Mouse (Mus musculus): ENCODE data around the gene St6gal2. TPM values are rescaled to one million over a fixed set of nuclear protein-coding genes. Genes with fewer than 3 reads are reported as not detected.

St6gal2 gene
- polyA plus RNA-seq, 2 experiments, result under 0.01 TPM; not detected in 1

DNA sequence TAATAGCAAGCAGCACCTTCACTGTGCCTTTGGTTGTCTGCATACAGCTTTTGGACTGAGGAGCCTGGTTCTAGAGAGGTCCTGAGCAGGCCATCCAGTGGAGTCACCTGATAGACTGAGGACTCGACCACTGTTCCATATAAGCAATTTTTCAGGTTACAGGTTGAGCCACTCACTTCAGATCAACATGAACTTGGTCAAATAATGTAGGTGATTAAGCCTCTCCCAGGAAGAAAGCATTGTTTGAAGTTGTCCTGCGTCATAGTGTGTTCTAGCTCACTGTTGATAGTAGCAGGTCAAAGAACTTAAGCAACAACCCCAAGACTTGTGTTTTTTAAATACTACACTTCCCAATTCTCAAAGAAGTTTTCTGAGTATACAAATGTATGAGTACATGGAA is 5.8 kb downstream of the St6gal2 start:
- ATAC-seq (ENCODE audit: insufficient read depth) (no peak), DNase-seq (ENCODE audit: low read depth in 3 of 3, low spot score in 3 of 3) (no peak)
- Histone ChIP-seq H3K36me3 (replicated peaks; ENCODE audit: control insufficient read depth, insufficient read depth, low read depth) (no peaks in the 10 kb centered on the region), H3K9ac (replicated peaks) (no peak overlapping the region), H3K4me2 (ENCODE audit: low read depth) (no peak overlapping the region), H3K27ac (no peak overlapping the region), H3K4me1 (replicated peaks; ENCODE audit: control insufficient read depth in 2 of 2, insufficient read depth in 2 of 2, low read length in 1 of 2) (no peaks in the 10 kb centered on the region), H3K4me3 (ENCODE audit: insufficient read depth in 1 of 2, low read depth in 2 of 2, low read length in 2 of 2) (no peak overlapping the region), H3K9me3 (ENCODE audit: control insufficient read depth, low read length) (no peaks in the 10 kb centered on the region), H3K27me3 (ENCODE audit: control insufficient read depth, insufficient read depth, low read length) (peaks cover 9% of the 10 kb centered on the region)
- WGBS (ENCODE audit: insufficient replicate concordance), result 39% methylated on average over 2 of the region's 2 CpGs
- no peak for TF ChIP-seq CTCF (IDR thresholded peaks at IDR 0.05; ENCODE audit: low read depth)
- no peak for TF ChIP-seq EP300 (IDR thresholded peaks at IDR 0.05; ENCODE audit: low read depth)

DNA sequence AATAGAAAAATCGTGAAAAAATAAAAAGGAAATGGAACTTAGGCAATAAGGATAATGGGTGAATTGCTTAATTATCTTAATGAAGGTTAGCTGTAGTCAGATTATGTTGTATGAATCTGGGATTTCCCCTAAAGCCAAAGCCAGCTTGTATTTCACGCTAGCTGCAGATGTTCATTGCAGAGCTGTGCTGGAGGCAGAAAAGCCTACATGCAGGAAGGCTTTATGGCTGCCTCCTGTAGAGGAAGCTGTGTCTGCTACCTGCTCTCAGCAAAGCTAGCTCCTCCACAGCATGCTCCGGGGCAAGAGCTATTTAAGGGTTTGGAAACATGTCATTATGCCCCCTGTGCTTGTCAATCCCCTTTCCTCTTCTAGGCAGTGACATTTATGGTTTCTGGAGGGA is 9.3 kb downstream of the St6gal2 start:
- no peak for TF ChIP-seq EP300 (IDR thresholded peaks at IDR 0.05; ENCODE audit: low read depth)
- no peak for TF ChIP-seq CTCF (IDR thresholded peaks at IDR 0.05; ENCODE audit: low read depth)
- Histone ChIP-seq H3K27ac (no peak overlapping the region), H3K4me2 (ENCODE audit: low read depth) (no peak overlapping the region), H3K4me3 (ENCODE audit: insufficient read depth in 1 of 2, low read depth in 2 of 2, low read length in 2 of 2) (no peak overlapping the region), H3K4me1 (replicated peaks; ENCODE audit: control insufficient read depth in 2 of 2, insufficient read depth in 2 of 2, low read length in 1 of 2) (no peaks in the 10 kb centered on the region), H3K27me3 (ENCODE audit: control insufficient read depth, insufficient read depth, low read length) (no peaks in the 10 kb centered on the region), H3K36me3 (replicated peaks; ENCODE audit: control insufficient read depth, insufficient read depth, low read depth) (no peaks in the 10 kb centered on the region), H3K9ac (replicated peaks) (no peak overlapping the region), H3K9me3 (ENCODE audit: control insufficient read depth, low read length) (no peaks in the 10 kb centered on the region)
- DNase-seq (ENCODE audit: low read depth in 3 of 3, low spot score in 3 of 3) (no peak), ATAC-seq (ENCODE audit: insufficient read depth) (no peak)
- 44% methylated on average over 3 of the region's 3 CpGs for WGBS (ENCODE audit: insufficient replicate concordance)

GRCm38 (mm10) chr17:55460187-55460586 is 15.0 kb downstream of the St6gal2 start:
- no peaks in the 10 kb centered on the region for H3K36me3 ChIP-seq (replicated peaks; ENCODE audit: control insufficient read depth, insufficient read depth, low read depth)
- ATAC-seq (ENCODE audit: insufficient read depth), result no peak
- no peak overlapping the region for H3K4me2 ChIP-seq (ENCODE audit: low read depth)
- H3K27me3 ChIP-seq (ENCODE audit: control insufficient read depth, insufficient read depth, low read length), result no peaks in the 10 kb centered on the region
- DNase-seq (ENCODE audit: low read depth in 3 of 3, low spot score in 3 of 3), result no peak
- no peak overlapping the region for H3K27ac ChIP-seq
- no peak overlapping the region for H3K4me3 ChIP-seq (ENCODE audit: insufficient read depth in 1 of 2, low read depth in 2 of 2, low read length in 2 of 2)
- 61% methylated on average over 1 of the region's 1 CpGs for WGBS (ENCODE audit: insufficient replicate concordance)
- TF ChIP-seq EP300 (IDR thresholded peaks at IDR 0.05; ENCODE audit: low read depth) (no peak), CTCF (IDR thresholded peaks at IDR 0.05; ENCODE audit: low read depth) (no peak)
- H3K9ac ChIP-seq (replicated peaks), result no peak overlapping the region
- H3K4me1 ChIP-seq (replicated peaks; ENCODE audit: control insufficient read depth in 2 of 2, insufficient read depth in 2 of 2, low read length in 1 of 2), result no peaks in the 10 kb centered on the region
- no peaks in the 10 kb centered on the region for H3K9me3 ChIP-seq (ENCODE audit: control insufficient read depth, low read length)

DNA sequence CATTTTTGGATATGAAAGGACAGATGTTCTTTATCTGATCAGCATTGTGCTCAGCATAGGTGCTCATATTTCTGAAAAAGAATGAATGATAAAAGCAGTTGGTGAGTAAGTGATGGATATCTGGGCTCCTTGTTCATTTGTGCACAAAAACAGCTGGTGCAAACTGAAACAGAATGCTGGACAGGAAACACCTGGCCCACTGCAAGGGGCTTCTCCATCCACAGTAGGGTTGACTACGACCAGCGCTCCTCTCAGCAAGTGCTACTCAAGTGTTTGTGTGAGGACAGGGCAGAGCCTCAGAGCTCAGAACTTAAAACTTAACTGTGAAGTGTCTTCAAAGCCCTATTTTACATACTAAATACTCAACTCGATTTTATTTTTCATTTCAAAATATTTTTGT is 22.4 kb downstream of the St6gal2 start:
- ATAC-seq (ENCODE audit: insufficient read depth) (no peak), DNase-seq (ENCODE audit: low read depth in 3 of 3, low spot score in 3 of 3) (no peak)
- no peak overlapping the region for H3K4me2 ChIP-seq (ENCODE audit: low read depth)
- no peak overlapping the region for H3K4me3 ChIP-seq (ENCODE audit: insufficient read depth in 1 of 2, low read depth in 2 of 2, low read length in 2 of 2)
- TF ChIP-seq CTCF (IDR thresholded peaks at IDR 0.05; ENCODE audit: low read depth) (no peak), EP300 (IDR thresholded peaks at IDR 0.05; ENCODE audit: low read depth) (no peak)
- H3K36me3 ChIP-seq (replicated peaks; ENCODE audit: control insufficient read depth, insufficient read depth, low read depth), result no peaks in the 10 kb centered on the region
- H3K4me1 ChIP-seq (replicated peaks; ENCODE audit: control insufficient read depth in 2 of 2, insufficient read depth in 2 of 2, low read length in 1 of 2), result no peaks in the 10 kb centered on the region
- no peaks in the 10 kb centered on the region for H3K9me3 ChIP-seq (ENCODE audit: control insufficient read depth, low read length)
- H3K9ac ChIP-seq (replicated peaks), result no peak overlapping the region
- no peaks in the 10 kb centered on the region for H3K27me3 ChIP-seq (ENCODE audit: control insufficient read depth, insufficient read depth, low read length)
- H3K27ac ChIP-seq, result no peak overlapping the region
- 44% methylated on average over 3 of the region's 3 CpGs for WGBS (ENCODE audit: insufficient replicate concordance)

DNA sequence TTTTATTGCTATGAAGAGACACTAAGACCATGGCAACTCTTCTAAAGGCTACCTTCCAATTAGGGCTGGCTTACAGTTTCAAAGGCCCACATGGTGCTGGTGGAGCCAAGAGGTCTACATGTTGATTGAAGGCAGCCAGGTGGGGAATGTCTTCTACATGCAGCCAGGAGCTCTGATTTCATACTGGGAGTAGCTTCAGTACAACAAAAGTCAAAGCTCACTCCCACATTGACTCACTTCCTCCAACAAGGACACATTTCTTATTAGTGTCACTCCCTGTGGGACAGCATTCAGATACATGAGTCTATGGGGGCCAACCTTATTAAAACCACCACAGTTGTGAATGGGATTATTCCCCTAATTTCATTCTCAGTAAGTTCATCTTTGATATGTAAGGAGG is 23.8 kb downstream of the St6gal2 start:
- no peak overlapping the region for H3K4me2 ChIP-seq (ENCODE audit: low read depth)
- DNase-seq (ENCODE audit: low read depth in 3 of 3, low spot score in 3 of 3), result no peak
- no peak for ATAC-seq (ENCODE audit: insufficient read depth)
- H3K27me3 ChIP-seq (ENCODE audit: control insufficient read depth, insufficient read depth, low read length), result no peaks in the 10 kb centered on the region
- H3K4me1 ChIP-seq (replicated peaks; ENCODE audit: control insufficient read depth in 2 of 2, insufficient read depth in 2 of 2, low read length in 1 of 2), result no peaks in the 10 kb centered on the region
- no peak overlapping the region for H3K9ac ChIP-seq (replicated peaks)
- no peak overlapping the region for H3K4me3 ChIP-seq (ENCODE audit: insufficient read depth in 1 of 2, low read depth in 2 of 2, low read length in 2 of 2)
- no peak overlapping the region for H3K27ac ChIP-seq
- no peaks in the 10 kb centered on the region for H3K36me3 ChIP-seq (replicated peaks; ENCODE audit: control insufficient read depth, insufficient read depth, low read depth)
- no peaks in the 10 kb centered on the region for H3K9me3 ChIP-seq (ENCODE audit: control insufficient read depth, low read length)
- TF ChIP-seq CTCF (IDR thresholded peaks at IDR 0.05; ENCODE audit: low read depth) (no peak), EP300 (IDR thresholded peaks at IDR 0.05; ENCODE audit: low read depth) (no peak)
